ENCODE assay signal across 21 mouse cellular contexts in genomic region chr9:70902821-70903730, GRCm38 (mm10). TPM values are rescaled to one million over a fixed set of nuclear protein-coding genes. Genes with fewer than 3 reads are reported as not detected.
DNase-seq lines count a peak whose midpoint lies in the region; ATAC-seq lines count a peak whose summit lies in the region.
"Had no signal": no experiment of that assay in that cellular context is flagged by ENCODE, and none has a peak within 500 bp of the region (broad histone marks: within the 10 kb centered on the region; RNA-seq: fewer than 3 reads in every experiment).

No protein-coding gene starts in this region.

- H3K36me3 ChIP-seq in embryonic facial prominence, embryonic 10.5 days (replicated peaks), result no peaks in the 10 kb centered on the region
- H3K36me3 ChIP-seq: forebrain, embryonic 10.5 days; heart, embryonic 10.5 days; hindbrain, embryonic 15.5 days; limb, embryonic 15.5 days; liver, embryonic 15.5 days; midbrain, embryonic 15.5 days had no signal

- H3K27ac ChIP-seq in embryonic facial prominence, embryonic 10.5 days (replicated peaks), result no peak overlapping the region
- H3K27ac ChIP-seq: forebrain, embryonic 10.5 days; heart, embryonic 10.5 days; hindbrain, embryonic 15.5 days; kidney, postnatal 0 days; limb, embryonic 15.5 days; liver, embryonic 15.5 days; midbrain, embryonic 15.5 days had no signal

- WGBS in embryonic facial prominence, embryonic 10.5 days, result 91% methylated on average over 11 of the region's 11 CpGs

- H3K9me3 ChIP-seq in embryonic facial prominence, embryonic 10.5 days, result no peaks in the 10 kb centered on the region
- H3K9me3 ChIP-seq: forebrain, embryonic 10.5 days; heart, embryonic 10.5 days; hindbrain, embryonic 15.5 days; limb, embryonic 15.5 days; liver, embryonic 15.5 days; midbrain, embryonic 15.5 days had no signal

- H3K4me1 ChIP-seq in embryonic facial prominence, embryonic 10.5 days, result no peaks in the 10 kb centered on the region
- H3K4me1 ChIP-seq: forebrain, embryonic 10.5 days; heart, embryonic 10.5 days; hindbrain, embryonic 15.5 days; limb, embryonic 15.5 days; midbrain, embryonic 15.5 days had no signal

- H3K27me3 ChIP-seq in embryonic facial prominence, embryonic 10.5 days (replicated peaks; ENCODE audit: low read depth, poor library complexity, severe bottlenecking), result no peaks in the 10 kb centered on the region
- H3K27me3 ChIP-seq: hindbrain, embryonic 15.5 days; limb, embryonic 15.5 days; midbrain, embryonic 15.5 days had no signal

- H3K4me3 ChIP-seq in embryonic facial prominence, embryonic 10.5 days, result no peak overlapping the region
- H3K4me3 ChIP-seq: forebrain, embryonic 10.5 days; heart, embryonic 10.5 days; hindbrain, embryonic 15.5 days; layer of hippocampus, adult 2 months; limb, embryonic 15.5 days; liver, embryonic 15.5 days; midbrain, embryonic 15.5 days; myocyte had no signal

- peak; percentile 34; the same call in 1 of the 2 replicates for ATAC-seq in erythroid progenitor cell, adult 5-6 weeks (replicated peaks; ENCODE audit: low FRiP score, poor library complexity, severe bottlenecking)
- ATAC-seq: midbrain, embryonic 15.5 days had no signal

- peak; percentile 15 for DNase-seq in gastrocnemius, postnatal 10 days
- no peak for DNase-seq in gastrocnemius, adult 18-20 months (ENCODE audit: low spot score)
- peak; percentile 15 for DNase-seq in layer of hippocampus, adult 9-11 months
- DNase-seq in layer of hippocampus, adult 18-20 months (ENCODE audit: low spot score in 2 of 2), result no peak
- DNase-seq in ZHBTc4 (ENCODE audit: low read depth, low spot score), result peak; percentile 52
- DNase-seq in embryonic facial prominence, embryonic 10.5 days (ENCODE audit: low spot score), result no peak
- DNase-seq: gastrocnemius, postnatal 25 days; kidney, adult 11 months; spleen, adult 18-20 months; thymus, adult 18-20 months; thymus, postnatal 4 days had no signal

RNA-seq across cellular contexts. Expression of gene Lipc, which starts 49.0 kb away (rescaled TPM):
- total RNA-seq in gastrocnemius, postnatal 10 days (2021), result 1 to 10 TPM in 1 of 2 experiments, not detected in 1; 1.2 TPM
- not detected for total RNA-seq in gastrocnemius, adult 18-20 months (2021)
- under 1 TPM; 0.17 to 0.25 TPM for total RNA-seq in layer of hippocampus, adult 18-20 months (2021)
- not detected in 2 replicates for total RNA-seq in erythroid progenitor cell, adult 5-6 weeks (2015; ENCODE audit: low replicate concordance)
- 0.64 and 1.2 TPM in 2 replicates for total RNA-seq in erythroid progenitor cell, adult 5-6 weeks (2017; ENCODE audit: low replicate concordance)
- not detected in 2 replicates for polyA plus RNA-seq in embryonic facial prominence, embryonic 10.5 days (2016; fragmentation: Nextera tagmentation; extraction: Ambion mirVana)
- total RNA-seq: gastrocnemius, postnatal 25 days had no signal
- polyA plus RNA-seq: forebrain, embryonic 10.5 days; hindbrain, embryonic 15.5 days had no signal

Comparison
In these comparisons a context has a peak if more than half of its experiments do, and no peak if none do; other contexts are left out.
1. DNase-seq: peak in gastrocnemius, postnatal 10 days (single experiment), layer of hippocampus, adult 9-11 months (single experiment) and ZHBTc4 (single experiment); none in gastrocnemius, adult 18-20 months (single experiment), layer of hippocampus, adult 18-20 months (0 of 2) and embryonic facial prominence, embryonic 10.5 days (single experiment).